Mouse (Mus musculus) myocyte (in vitro differentiated cells): Measurements from ENCODE around the gene Prkag2. TPM values are rescaled to one million over a fixed set of nuclear protein-coding genes. Genes with fewer than 3 reads are reported as not detected.
A peak's percentile ranks its signal among the peaks of the same experiment; 100 is the strongest.

Source experiments
- H3K27me3 ChIP-seq: one replicate; pipeline ENCODE4 v1.6.1; 2011; ENCODE audit not compliant: control insufficient read depth, insufficient read depth, insufficient read length
- H3K36me3 ChIP-seq: one replicate; pipeline ENCODE4 v1.6.1; 2011; ENCODE audit not compliant: control insufficient read depth, insufficient read depth
- H3K4me2 ChIP-seq: one replicate; pipeline ENCODE4 v1.6.1; 2011; ENCODE audit warnings: low read depth, control low read depth
- H3K4me3 ChIP-seq: one replicate; pipeline ENCODE4 v1.5.1; 2011; ENCODE audit warnings: mild to moderate bottlenecking, control low read depth, moderate library complexity
- H3K79me2 ChIP-seq: one replicate; pipeline ENCODE4 v1.6.1; 2011; ENCODE audit not compliant: control insufficient read depth, insufficient read depth
- H3ac ChIP-seq: one replicate; pipeline ENCODE4 v1.6.1; 2011; ENCODE audit not compliant: control insufficient read depth, insufficient read length
- CEBPB ChIP-seq: IDR thresholded peaks from 2 replicates; pipeline ENCODE4 v1.6.1; 2011; ENCODE audit warnings: mild to moderate bottlenecking, moderate library complexity; ENCODE audit not compliant: poor library complexity, insufficient read depth, severe bottlenecking
- E2F4 ChIP-seq: IDR thresholded peaks from one replicate; pipeline ENCODE4 v1.6.1; 2011; ENCODE audit warnings: mild to moderate bottlenecking, control low read depth, moderate library complexity; ENCODE audit not compliant: insufficient read depth
- MAX ChIP-seq: IDR thresholded peaks from one replicate; pipeline ENCODE4 v1.6.1; 2011; ENCODE audit warnings: low read depth, mild to moderate bottlenecking, control low read depth
- MYOD1 ChIP-seq, 3 experiments: IDR thresholded peaks; one replicate each; pipeline ENCODE4 v1.6.1; 2011; ENCODE audit warnings: control low read depth in 2 of 3, low read depth in 2 of 3, mild to moderate bottlenecking in 2 of 3, moderate library complexity in 1 of 3; ENCODE audit not compliant: insufficient read length in 2 of 3, control insufficient read depth in 1 of 3
- MYOG ChIP-seq, 3 experiments: IDR thresholded peaks; one replicate each; pipeline ENCODE4 v1.6.1; 2011; ENCODE audit warnings: control low read depth in 2 of 3, low read depth in 2 of 3, mild to moderate bottlenecking in 2 of 3; ENCODE audit not compliant: insufficient read length in 2 of 3, control insufficient read depth in 1 of 3, insufficient read depth in 1 of 3
- POLR2A ChIP-seq: IDR thresholded peaks from one replicate; pipeline ENCODE4 v1.6.1; 2011; ENCODE audit warnings: low read depth, mild to moderate bottlenecking, control low read depth, moderate library complexity; ENCODE audit not compliant: insufficient read length
- POLR2AphosphoS2 ChIP-seq: IDR thresholded peaks from one replicate; pipeline ENCODE4 v1.6.1; 2011; ENCODE audit warnings: low read depth, control low read depth; ENCODE audit not compliant: insufficient read length
- REST ChIP-seq: IDR thresholded peaks from one replicate; pipeline ENCODE4 v1.6.1; 2011; ENCODE audit warnings: mild to moderate bottlenecking, control low read depth, moderate library complexity; ENCODE audit not compliant: insufficient read depth, insufficient read length
- SRF ChIP-seq: IDR thresholded peaks from one replicate; pipeline ENCODE4 v1.6.1; 2011; ENCODE audit warnings: low read depth; ENCODE audit not compliant: control insufficient read depth, insufficient read length
- TCF12 ChIP-seq: IDR thresholded peaks from one replicate; pipeline ENCODE4 v1.6.1; 2011; ENCODE audit warnings: mild to moderate bottlenecking, control low read depth; ENCODE audit not compliant: poor library complexity, insufficient read depth, severe bottlenecking
- TCF3 ChIP-seq: IDR thresholded peaks from one replicate; pipeline ENCODE4 v1.6.1; 2011; ENCODE audit warnings: low read depth, control low read depth; ENCODE audit not compliant: insufficient read length
- USF1 ChIP-seq: IDR thresholded peaks from one replicate; pipeline ENCODE4 v1.6.1; 2011; ENCODE audit warnings: low read depth, mild to moderate bottlenecking, control low read depth, moderate library complexity
- polyA plus RNA-seq: library from polyadenylated mRNA; unstranded; fragments of >200 nt; fragmentation: generic; extraction: Trizol; gene quantifications from one replicate; pipeline ENCODE4 v1.2.1, GENCODE M21; 2012; ENCODE audit warnings: missing spikeins

Prkag2 gene
- polyA plus RNA-seq, 1 experiment: 5.8 TPM

- H3K79me2 ChIP-seq: peaks cover 99% of the 10 kb centered on the region
- no peaks in the 10 kb centered on the region for H3K27me3 ChIP-seq
- no peaks in the 10 kb centered on the region for H3K36me3 ChIP-seq
- H3K4me2 ChIP-seq: no peak overlapping the region
- no peak overlapping the region for H3K4me3 ChIP-seq
- TF ChIP-seq REST: no peak
- TF ChIP-seq TCF12: no peak
- TF ChIP-seq POLR2AphosphoS2: no peak
- TF ChIP-seq USF1: no peak
- no peak for TF ChIP-seq E2F4
- TF ChIP-seq TCF3: no peak
- no peak for TF ChIP-seq MAX
- no peak for TF ChIP-seq SRF
- TF ChIP-seq CEBPB: no peak
- no peak for TF ChIP-seq MYOD1 (IDR thresholded peaks at IDR 0.05; ENCODE audit: control insufficient read depth in 1 of 3, insufficient read length in 2 of 3, low read depth in 2 of 3)
- no peak for TF ChIP-seq MYOG (IDR thresholded peaks at IDR 0.05; ENCODE audit: control insufficient read depth in 1 of 3, insufficient read depth in 1 of 3, insufficient read length in 2 of 3, low read depth in 2 of 3)
- TF ChIP-seq POLR2A: no peak
- H3ac ChIP-seq: no peak overlapping the region
Measured at GRCm38 (mm10) chr5:24828446-24828845, 272.0 kb downstream of the Prkag2 start.

GRCm38 (mm10) chr5:24827173-24827572 is 273.3 kb downstream of the Prkag2 start:
- Histone ChIP-seq H3K79me2 (peaks cover 99% of the 10 kb centered on the region), H3K27me3 (no peaks in the 10 kb centered on the region), H3ac (no peak overlapping the region), H3K36me3 (no peaks in the 10 kb centered on the region), H3K4me2 (no peak overlapping the region), H3K4me3 (no peak overlapping the region)
- no peak for TF ChIP-seq POLR2A
- no peak for TF ChIP-seq CEBPB
- no peak for TF ChIP-seq MYOG (IDR thresholded peaks at IDR 0.05; ENCODE audit: control insufficient read depth in 1 of 3, insufficient read depth in 1 of 3, insufficient read length in 2 of 3, low read depth in 2 of 3)
- no peak for TF ChIP-seq POLR2AphosphoS2
- TF ChIP-seq SRF: no peak
- TF ChIP-seq E2F4: no peak
- TF ChIP-seq TCF3: no peak
- TF ChIP-seq MAX: no peak
- TF ChIP-seq TCF12: no peak

GRCm38 (mm10) chr5:24826056-24826770 is 274.2 kb downstream of the Prkag2 start:
- H3K36me3 ChIP-seq: no peaks in the 10 kb centered on the region
- no peak for TF ChIP-seq USF1
- no peak for TF ChIP-seq CEBPB
- TF ChIP-seq TCF12: no peak
- no peak for TF ChIP-seq POLR2AphosphoS2
- no peak for TF ChIP-seq MAX
- TF ChIP-seq POLR2A: no peak
- no peak for TF ChIP-seq SRF
- TF ChIP-seq TCF3: no peak
- TF ChIP-seq MYOG (IDR thresholded peaks at IDR 0.05; ENCODE audit: control insufficient read depth in 1 of 3, insufficient read depth in 1 of 3, insufficient read length in 2 of 3, low read depth in 2 of 3): no peak
- TF ChIP-seq E2F4: no peak
- no peak for TF ChIP-seq REST
- no peak for TF ChIP-seq MYOD1 (IDR thresholded peaks at IDR 0.05; ENCODE audit: control insufficient read depth in 1 of 3, insufficient read length in 2 of 3, low read depth in 2 of 3)
- peak overlapping the region; percentile 10 for H3K4me2 ChIP-seq
- H3K27me3 ChIP-seq: no peaks in the 10 kb centered on the region
- peaks cover 99% of the 10 kb centered on the region for H3K79me2 ChIP-seq
- H3ac ChIP-seq: no peak overlapping the region
- no peak overlapping the region for H3K4me3 ChIP-seq

GRCm38 (mm10) chr5:24825365-24826055 is 274.9 kb downstream of the Prkag2 start:
- Histone ChIP-seq H3K27me3 (no peaks in the 10 kb centered on the region), H3K36me3 (no peaks in the 10 kb centered on the region), H3K79me2 (peaks cover 99% of the 10 kb centered on the region), H3K4me2 (peak overlapping the region; percentile 10), H3ac (no peak overlapping the region), H3K4me3 (no peak overlapping the region)
- peak; percentile 56 to 90 (median 81) for TF ChIP-seq MYOD1 (IDR thresholded peaks at IDR 0.05; ENCODE audit: control insufficient read depth in 1 of 3, insufficient read length in 2 of 3, low read depth in 2 of 3)
- no peak for TF ChIP-seq REST
- TF ChIP-seq USF1: no peak
- peak in 1 of 3 experiments; percentile 63 for TF ChIP-seq MYOG (IDR thresholded peaks at IDR 0.05; ENCODE audit: control insufficient read depth in 1 of 3, insufficient read depth in 1 of 3, insufficient read length in 2 of 3, low read depth in 2 of 3)
- peak; percentile 5 for TF ChIP-seq TCF3
